Mouse (Mus musculus) MEL (cell line): ENCODE measurements around the gene Kbtbd8. TPM values are rescaled to one million over a fixed set of nuclear protein-coding genes. Genes with fewer than 3 reads are reported as not detected.

Experiments
- DNase-seq: peaks from one replicate; pipeline ENCODE4 v3.0.0; 2011; ENCODE audit warnings: low read depth, low spot score
- H3K27ac ChIP-seq: 2 replicates; pipeline ENCODE4 v1.5.1; 2012; ENCODE audit warnings: low read depth, mild to moderate bottlenecking, control low read depth, low read length, moderate library complexity; ENCODE audit not compliant: control insufficient read depth
- H3K27me3 ChIP-seq, 2 experiments: fragments of 150-350 bp in 1 of 2; sonication (generic) in 1 of 2; 2 replicates each; pipeline ENCODE4 v1.6.1; 2012; ENCODE audit warnings: low read length in 2 of 2, mild to moderate bottlenecking in 2 of 2, improper control_type of control experiment in 1 of 2, moderate library complexity in 1 of 2; ENCODE audit not compliant: insufficient read depth in 2 of 2, control insufficient read depth in 1 of 2
- H3K36me3 ChIP-seq, 2 experiments: 2 replicates each; pipeline ENCODE4 v1.6.1; 2012 to 2014; ENCODE audit warnings: low read length in 2 of 2, improper control_type of control experiment in 1 of 2, inconsistent platforms in 1 of 2, mild to moderate bottlenecking in 1 of 2; ENCODE audit not compliant: insufficient read depth in 2 of 2, control insufficient read depth in 1 of 2
- H3K4me1 ChIP-seq, 2 experiments: fragments of 150-350 bp in 1 of 2; sonication (generic) in 1 of 2; 2 replicates each; pipeline ENCODE4 v1.6.1; 2012; ENCODE audit warnings: low read length in 2 of 2, improper control_type of control experiment in 1 of 2, mild to moderate bottlenecking in 1 of 2; ENCODE audit not compliant: insufficient read depth in 2 of 2, control insufficient read depth in 1 of 2
- H3K4me3 ChIP-seq, 2 experiments: fragments of 150-350 bp in 1 of 2; sonication (generic) in 1 of 2; 2 replicates each; pipeline ENCODE4 v1.5.1; 2012; ENCODE audit warnings: low read depth in 2 of 2, low read length in 2 of 2, mild to moderate bottlenecking in 2 of 2, moderate library complexity in 2 of 2, control low read depth in 1 of 2, improper control_type of control experiment in 1 of 2; ENCODE audit not compliant: control insufficient read depth in 1 of 2, insufficient read depth in 1 of 2
- H3K79me2 ChIP-seq: 2 replicates; pipeline ENCODE4 v1.6.1; 2012; ENCODE audit warnings: mild to moderate bottlenecking, low read length, moderate library complexity; ENCODE audit not compliant: control insufficient read depth, poor library complexity, insufficient read depth
- H3K9ac ChIP-seq: 2 replicates; pipeline ENCODE4 v1.6.1; 2012; ENCODE audit warnings: low read depth, mild to moderate bottlenecking, control low read depth, low read length, moderate library complexity; ENCODE audit not compliant: control insufficient read depth, poor library complexity, severe bottlenecking
- H3K9me3 ChIP-seq: fragments of 150-350 bp; sonication (generic); replicated peaks from 2 replicates; pipeline ENCODE4 v1.6.1; 2012; ENCODE audit warnings: mild to moderate bottlenecking, low read length, improper control_type of control experiment, moderate library complexity; ENCODE audit not compliant: insufficient read depth
- CHD1 ChIP-seq: IDR thresholded peaks from 2 replicates; pipeline ENCODE4 v1.6.1; 2012; ENCODE audit warnings: low read depth, mild to moderate bottlenecking, inconsistent platforms, low read length, improper control_type of control experiment
- CHD2 ChIP-seq: IDR thresholded peaks from 2 replicates; pipeline ENCODE4 v1.6.1; 2011; ENCODE audit warnings: low read length, improper control_type of control experiment
- ELF1 ChIP-seq: IDR thresholded peaks from 2 replicates; pipeline ENCODE4 v1.6.1; 2014; ENCODE audit warnings: low read depth, mild to moderate bottlenecking, inconsistent platforms, low read length, improper control_type of control experiment, moderate library complexity
- EP300 ChIP-seq, 2 experiments: IDR thresholded peaks; 2 replicates each; pipeline ENCODE4 v1.6.1; 2011; ENCODE audit warnings: improper control_type of control experiment in 2 of 2, low read length in 2 of 2, low read depth in 1 of 2, mild to moderate bottlenecking in 1 of 2
- ETS1 ChIP-seq: IDR thresholded peaks from 2 replicates; pipeline ENCODE4 v1.6.1; 2012; ENCODE audit warnings: low read depth, mild to moderate bottlenecking, inconsistent platforms, low read length, improper control_type of control experiment, moderate library complexity
- GATA1 ChIP-seq: IDR thresholded peaks from 2 replicates; pipeline ENCODE4 v1.6.1; 2011; ENCODE audit warnings: low read depth, low read length, improper control_type of control experiment
- HCFC1 ChIP-seq: IDR thresholded peaks from 2 replicates; pipeline ENCODE4 v1.6.1; 2012; ENCODE audit warnings: low read depth, mild to moderate bottlenecking, inconsistent platforms, low read length, improper control_type of control experiment, moderate library complexity
- JUND ChIP-seq: IDR thresholded peaks from 2 replicates; pipeline ENCODE4 v1.6.1; 2011; ENCODE audit warnings: low read depth, mild to moderate bottlenecking, improper control_type of control experiment, low read length
- MAFK ChIP-seq: IDR thresholded peaks from 2 replicates; pipeline ENCODE4 v1.6.1; 2011; ENCODE audit warnings: low read depth, mild to moderate bottlenecking, low read length, improper control_type of control experiment, borderline replicate concordance
- MAZ ChIP-seq: IDR thresholded peaks from 2 replicates; pipeline ENCODE4 v1.6.1; 2012; ENCODE audit warnings: low read depth, mild to moderate bottlenecking, inconsistent platforms, low read length, improper control_type of control experiment
- MYB ChIP-seq: IDR thresholded peaks from 2 replicates; pipeline ENCODE4 v1.6.1; 2011; ENCODE audit warnings: mild to moderate bottlenecking, low read depth, low read length, improper control_type of control experiment
- NELFE ChIP-seq: IDR thresholded peaks from 2 replicates; pipeline ENCODE4 v1.6.1; 2011; ENCODE audit warnings: low read depth, low read length, improper control_type of control experiment
- POLR2AphosphoS2 ChIP-seq: IDR thresholded peaks from 2 replicates; pipeline ENCODE4 v1.6.1; 2011; ENCODE audit warnings: low read length, improper control_type of control experiment
- POLR2AphosphoS5 ChIP-seq: IDR thresholded peaks from 2 replicates; pipeline ENCODE4 v1.6.1; 2012; ENCODE audit warnings: low read depth, borderline replicate concordance, mild to moderate bottlenecking, inconsistent platforms, low read length, moderate library complexity, mixed read lengths
- RCOR1 ChIP-seq: IDR thresholded peaks from 2 replicates; pipeline ENCODE4 v1.6.1; 2012; ENCODE audit warnings: low read depth, mild to moderate bottlenecking, inconsistent platforms, low read length, improper control_type of control experiment
- SIN3A ChIP-seq: IDR thresholded peaks from 2 replicates; pipeline ENCODE4 v1.6.1; 2012; ENCODE audit warnings: low read length, improper control_type of control experiment, inconsistent platforms
- SMC3 ChIP-seq: IDR thresholded peaks from 2 replicates; pipeline ENCODE4 v1.6.1; 2011; ENCODE audit warnings: low read depth, low read length, improper control_type of control experiment
- TBP ChIP-seq: IDR thresholded peaks from 2 replicates; pipeline ENCODE4 v1.8.0; 2011; ENCODE audit warnings: low read depth, low read length, improper control_type of control experiment
- TCF12 ChIP-seq: IDR thresholded peaks from 2 replicates; pipeline ENCODE4 v1.6.1; 2014; ENCODE audit warnings: low read depth, mild to moderate bottlenecking, inconsistent platforms, low read length, improper control_type of control experiment, moderate library complexity
- USF2 ChIP-seq, 2 experiments: IDR thresholded peaks; 2 replicates each; pipeline ENCODE4 v1.6.1; 2011 to 2012; ENCODE audit warnings: improper control_type of control experiment in 2 of 2, low read length in 2 of 2, borderline replicate concordance in 1 of 2, inconsistent platforms in 1 of 2, low read depth in 1 of 2, mild to moderate bottlenecking in 1 of 2; ENCODE audit not compliant: insufficient read depth in 1 of 2
- ZKSCAN1 ChIP-seq: IDR thresholded peaks from 2 replicates; pipeline ENCODE4 v1.6.1; 2012; ENCODE audit warnings: low read depth, mild to moderate bottlenecking, inconsistent platforms, low read length, improper control_type of control experiment, moderate library complexity
- ZMIZ1 ChIP-seq: IDR thresholded peaks from 2 replicates; pipeline ENCODE4 v1.6.1; 2012; ENCODE audit warnings: low read depth, mild to moderate bottlenecking, inconsistent platforms, low read length, improper control_type of control experiment, moderate library complexity
- ZNF384 ChIP-seq: IDR thresholded peaks from 2 replicates; pipeline ENCODE4 v1.6.1; 2012; ENCODE audit warnings: low read depth, mild to moderate bottlenecking, inconsistent platforms, low read length, improper control_type of control experiment
- polyA plus RNA-seq, 2 experiments: library from polyadenylated mRNA; stranded (reverse) in 1 of 2; unstranded in 1 of 2; fragments of >175 nt in 1 of 2; fragments of >200 nt in 1 of 2; gene quantifications; 2 replicates each; pipeline versions ENCODE4 v1.2.1 to v1.2.4; 2012; ENCODE audit warnings: low replicate concordance in 2 of 2, low read depth in 1 of 2; ENCODE audit not compliant: insufficient read length in 2 of 2, insufficient read depth in 1 of 2, missing spikeins in 1 of 2
- total RNA-seq: library from RNA; depleted of rRNA; stranded (reverse); fragments of 300-350 nt; gene quantifications from 2 replicates; pipeline ENCODE4 v1.2.3, GENCODE M21; 2012

Gene Kbtbd8
- total and polyA plus RNA-seq, 3 experiments: 7.0 to 13.5 TPM; not detected in 1

DNA sequence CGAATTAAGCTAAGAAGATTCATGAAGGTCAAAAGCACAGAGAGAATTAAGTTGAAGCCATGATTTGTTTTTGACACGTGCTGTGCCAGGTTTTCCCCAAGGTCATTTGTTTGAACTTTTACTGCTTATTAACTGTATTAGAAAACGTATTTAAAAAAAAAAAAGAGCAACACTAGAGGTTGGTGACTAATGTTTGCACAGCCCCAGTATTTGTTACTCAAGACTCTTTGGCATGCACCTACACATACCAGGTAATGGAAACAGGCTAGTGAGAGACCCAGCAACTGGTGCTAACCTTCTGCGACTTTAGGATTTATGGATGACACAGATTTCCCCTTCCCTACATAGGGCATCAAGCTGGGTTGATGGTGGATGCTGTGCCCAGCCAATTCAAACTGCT, 46.9 kb downstream of the Kbtbd8 start:
- Histone ChIP-seq H3K9ac (no peak overlapping the region), H3K79me2 (no peaks in the 10 kb centered on the region), H3K27me3 (no peaks in the 10 kb centered on the region; a peak in 1 of 4 replicates), H3K9me3 (no peaks in the 10 kb centered on the region), H3K36me3 (no peaks in the 10 kb centered on the region), H3K4me1 (no peaks in the 10 kb centered on the region), H3K27ac (no peak overlapping the region), H3K4me3 (no peak overlapping the region)
- TF ChIP-seq ZKSCAN1 (no peak), SMC3 (no peak), HCFC1 (no peak), ZNF384 (no peak), TBP (no peak), ELF1 (no peak), TCF12 (no peak), GATA1 (no peak), NELFE (no peak), USF2 (IDR thresholded peaks at IDR 0.05; ENCODE audit: borderline replicate concordance in 1 of 2, insufficient read depth in 1 of 2, low read depth in 1 of 2, low read length in 2 of 2) (no peak), MAFK (no peak), EP300 (IDR thresholded peaks at IDR 0.05; ENCODE audit: low read depth in 1 of 2, low read length in 2 of 2) (no peak), POLR2AphosphoS5 (no peak), JUND (no peak), MYB (no peak)
- DNase-seq: no peak

DNA sequence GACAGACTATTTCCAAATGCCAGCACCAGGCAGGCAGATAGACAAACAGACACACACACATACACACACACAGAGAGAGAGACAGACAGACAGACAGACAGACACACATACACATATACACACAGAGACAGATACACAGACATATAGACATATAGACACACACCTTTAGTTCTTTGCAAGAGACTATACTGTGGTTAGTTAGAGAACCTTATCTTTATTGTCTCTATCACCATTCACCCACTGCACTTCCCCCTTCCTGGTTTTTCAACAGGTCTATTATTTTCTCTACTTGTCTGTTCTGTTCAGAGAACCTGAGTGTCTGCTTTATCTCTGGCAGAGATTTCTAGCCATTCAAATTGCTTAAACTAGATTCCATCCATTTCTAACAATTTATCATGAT, 48.6 kb downstream of the Kbtbd8 start:
- TF ChIP-seq GATA1 (peak; percentile 58), POLR2AphosphoS2 (no peak), MAZ (no peak), CHD2 (no peak), ELF1 (peak; percentile 38; the same call in 1 of the 2 replicates), ZMIZ1 (no peak), EP300 (IDR thresholded peaks at IDR 0.05; ENCODE audit: low read depth in 1 of 2, low read length in 2 of 2) (peak; percentile 34 to 35; a peak in 2 of 4 replicates), RCOR1 (peak; percentile 47; the same call in 1 of the 2 replicates), CHD1 (no peak), ETS1 (no peak), SIN3A (no peak), TCF12 (0 out of 2 replicates have a peak, but pooled peaks have one; percentile 12), POLR2AphosphoS5 (no peak), HCFC1 (no peak)
- TF ChIP-seq, all 39 proteins: peak for 5
- no peaks in the 10 kb centered on the region; a peak in 1 of 4 replicates for H3K27me3 ChIP-seq
- no peaks in the 10 kb centered on the region for H3K79me2 ChIP-seq
- H3K36me3 ChIP-seq: no peaks in the 10 kb centered on the region
- DNase-seq: peak; percentile 21
- no peak overlapping the region for H3K4me3 ChIP-seq
- H3K9me3 ChIP-seq: no peaks in the 10 kb centered on the region
- no peak overlapping the region for H3K9ac ChIP-seq
- H3K4me1 ChIP-seq: no peaks in the 10 kb centered on the region
- no peak overlapping the region for H3K27ac ChIP-seq
